Mouse (Mus musculus): ENCODE data around the gene Col6a4.

Gene Col6a4

GRCm38 (mm10) chr9:105947577-105947976 is 149.0 kb downstream of the Col6a4 start:
- no peak for DNase-seq

Data from kidney, adult 18-20 months (tissue).